In genomic region chr6:86325646-86326045, GRCm38 (mm10) we compare ENCODE assay signal across 24 mouse cellular contexts. TPM values are rescaled to one million over a fixed set of nuclear protein-coding genes. Genes with fewer than 3 reads are reported as not detected.
DNase-seq lines count a peak whose midpoint lies in the region; TF ChIP-seq lines count a peak whose summit lies in the region.
"Had no signal": no experiment of that assay in that cellular context is flagged by ENCODE, and none has a peak within 500 bp of the region (broad histone marks: within the 10 kb centered on the region; RNA-seq: fewer than 3 reads in every experiment).

No protein-coding gene starts in this region.

- DNase-seq in cerebellum, adult 2 months, result peak; percentile 27 to 64
- DNase-seq in cerebellum, postnatal 4 days (ENCODE audit: low spot score in 2 of 2), result no peak
- DNase-seq in right cerebral cortex, adult 18-20 months, result peak; percentile 32
- no peak for DNase-seq in right cerebral cortex, postnatal 36 days (ENCODE audit: low spot score in 2 of 2)
- peak; percentile 7 for DNase-seq in cerebellum, adult 9-11 months
- no peak for DNase-seq in adrenal gland, postnatal 10 days
- no peak for DNase-seq in kidney, postnatal 36 days
- DNase-seq: adrenal gland, postnatal 25 days; B cell, adult 2 months; heart, postnatal 36 days; kidney, adult 18-20 months; kidney, postnatal 14 days; liver; retina, postnatal 1 day; thymus, adult 18-20 months; thymus, postnatal 4 days had no signal

- 57% methylated on average over 5 of the region's 5 CpGs for WGBS in cerebellum, adult 2 months

- no peaks in the 10 kb centered on the region; the same call in 1 of the 2 replicates for H3K4me1 ChIP-seq in cerebellum, adult 2 months (ENCODE audit: control insufficient read depth, insufficient read depth, low read length)
- H3K4me1 ChIP-seq: heart, embryonic 15.5 days; hindbrain, embryonic 13.5 days; liver, embryonic 15.5 days; midbrain, embryonic 15.5 days; neural tube, embryonic 12.5 days had no signal

- no peak for TF ChIP-seq CTCF in cerebellum, adult 2 months (IDR thresholded peaks at IDR 0.05; ENCODE audit: borderline replicate concordance, insufficient read depth, low read depth, low read length)

- TF ChIP-seq POLR2A in cerebellum, adult 2 months (IDR thresholded peaks at IDR 0.05; ENCODE audit: borderline replicate concordance, insufficient read depth, low read length), result no peak

- no peak overlapping the region for H3K27ac ChIP-seq in cerebellum, adult 2 months (ENCODE audit: insufficient read depth, low read length)
- H3K27ac ChIP-seq: forebrain, embryonic 13.5 days; heart, embryonic 15.5 days; hindbrain, embryonic 13.5 days; limb, embryonic 10.5 days; liver, embryonic 15.5 days; midbrain, embryonic 15.5 days; neural tube, embryonic 12.5 days had no signal

- H3K27me3 ChIP-seq in cerebellum, adult 2 months (ENCODE audit: control insufficient read depth, insufficient read depth, low read length), result no peaks in the 10 kb centered on the region; the same call in 1 of the 2 replicates
- H3K27me3 ChIP-seq: forebrain, embryonic 13.5 days; heart, embryonic 15.5 days; hindbrain, embryonic 13.5 days; liver, embryonic 15.5 days; midbrain, embryonic 15.5 days; neural tube, embryonic 12.5 days had no signal

- H3K4me3 ChIP-seq in cerebellum, adult 2 months (replicated peaks; ENCODE audit: insufficient read depth, low read depth, low read length), result no peak overlapping the region
- H3K4me3 ChIP-seq: forebrain, embryonic 13.5 days; heart, embryonic 15.5 days; hindbrain, embryonic 13.5 days; layer of hippocampus, adult 2 months; limb, embryonic 10.5 days; liver, embryonic 15.5 days; midbrain, embryonic 15.5 days; neural tube, embryonic 12.5 days had no signal

RNA-seq across cellular contexts. Expression of gene Fam136a, which starts 39.8 kb away (rescaled TPM):
- polyA plus RNA-seq in cerebellum, adult 2 months (2012; rRNA removed), result 22.4 and 22.6 TPM in 2 replicates
- total RNA-seq in adrenal gland, postnatal 10 days (2021), result 10 to 100 TPM; 75.1 to 80.4 TPM

RNA-seq across cellular contexts. Expression of gene Snrpg, which starts 45.5 kb away (rescaled TPM):
- polyA plus RNA-seq in cerebellum, adult 2 months (2012; rRNA removed), result 62.2 and 74.2 TPM in 2 replicates
- total RNA-seq in adrenal gland, postnatal 10 days (2021), result 100 to 1,000 TPM; 222 to 235 TPM

Comparison
In these comparisons a context has a peak if more than half of its experiments do, and no peak if none do; other contexts are left out.
1. DNase-seq: peak in cerebellum, adult 2 months (2 of 2), right cerebral cortex, adult 18-20 months (single experiment) and cerebellum, adult 9-11 months (single experiment); none in cerebellum, postnatal 4 days (0 of 2), right cerebral cortex, postnatal 36 days (0 of 2), adrenal gland, postnatal 10 days (single experiment) and kidney, postnatal 36 days (0 of 2).